Mouse (Mus musculus) embryonic facial prominence, embryonic 11.5 days (tissue): ENCODE results near the gene Magt1. TPM values are rescaled to one million over a fixed set of nuclear protein-coding genes. Genes with fewer than 3 reads are reported as not detected.
A peak's percentile ranks its signal among the peaks of the same experiment; 100 is the strongest.

ENCODE experiments used
- ATAC-seq: fragments of 200-750 bp; cut with Nextera tagmentation; replicated peaks from 2 replicates; pipeline ENCODE4 v1.8.0; 2017; ENCODE audit warnings: low read depth; ENCODE audit not compliant: insufficient number of reproducible peaks, low FRiP score, low TSS enrichment
- DNase-seq: peaks from one replicate; pipeline ENCODE4 v3.0.0-alpha.2; 2015; ENCODE audit warnings: low spot score
- H3K27ac ChIP-seq: fragments of 300-500 bp; sonication (generic); replicated peaks from 2 replicates; pipeline ENCODE4 v1.5.1; 2014; ENCODE audit warnings: mild to moderate bottlenecking, low read depth, low read length, control low read depth
- H3K27me3 ChIP-seq: fragments of 300-500 bp; sonication (generic); 2 replicates; pipeline ENCODE4 v1.6.1; 2014; ENCODE audit warnings: mild to moderate bottlenecking, low read length, moderate library complexity, mixed read lengths; ENCODE audit not compliant: control insufficient read depth, insufficient read depth
- H3K36me3 ChIP-seq: fragments of 300-500 bp; sonication (generic); replicated peaks from 2 replicates; pipeline ENCODE4 v1.6.1; 2014; ENCODE audit warnings: low read depth, mild to moderate bottlenecking, low read length, moderate library complexity, mixed read lengths; ENCODE audit not compliant: control insufficient read depth, insufficient read depth
- H3K4me1 ChIP-seq: fragments of 300-500 bp; sonication (generic); 2 replicates; pipeline ENCODE4 v1.6.1; 2014; ENCODE audit warnings: low read length, mixed read lengths; ENCODE audit not compliant: control insufficient read depth, insufficient read depth
- H3K4me2 ChIP-seq: fragments of 300-500 bp; sonication (generic); 2 replicates; pipeline ENCODE4 v1.6.1; 2014; ENCODE audit warnings: low read depth, mild to moderate bottlenecking, control low read depth, low read length, moderate library complexity
- H3K4me3 ChIP-seq: fragments of 300-500 bp; sonication (generic); 2 replicates; pipeline ENCODE4 v1.5.1; 2014; ENCODE audit warnings: low read depth, low read length, control low read depth
- H3K9ac ChIP-seq: fragments of 300-500 bp; sonication (generic); replicated peaks from 2 replicates; pipeline ENCODE4 v1.6.1; 2014; ENCODE audit warnings: mild to moderate bottlenecking, control low read depth, low read length
- H3K9me3 ChIP-seq: fragments of 300-500 bp; sonication (generic); replicated peaks from 2 replicates; pipeline ENCODE4 v1.6.1; 2016; ENCODE audit warnings: mild to moderate bottlenecking, low read length, inconsistent platforms, mixed read lengths; ENCODE audit not compliant: control insufficient read depth
- WGBS: fragments of 180-500 bp; shearing (Covaris S2); extraction: QIAGEN DNeasy Blood & Tissue Kit; methylation state at CpG from one replicate; pipeline ENCODE4 v1.1.7; 2014; 5-methylcytosine and 5-hydroxymethylcytosine counted together
- polyA plus RNA-seq: library from polyadenylated mRNA; unstranded; fragments of >200 nt; fragmentation: Nextera tagmentation; extraction: Ambion mirVana; gene quantifications from 2 replicates; pipeline ENCODE4 v1.2.1, GENCODE M21; 2014

Magt1 gene
- 60.2 and 68.9 TPM in 2 replicates for polyA plus RNA-seq

DNA sequence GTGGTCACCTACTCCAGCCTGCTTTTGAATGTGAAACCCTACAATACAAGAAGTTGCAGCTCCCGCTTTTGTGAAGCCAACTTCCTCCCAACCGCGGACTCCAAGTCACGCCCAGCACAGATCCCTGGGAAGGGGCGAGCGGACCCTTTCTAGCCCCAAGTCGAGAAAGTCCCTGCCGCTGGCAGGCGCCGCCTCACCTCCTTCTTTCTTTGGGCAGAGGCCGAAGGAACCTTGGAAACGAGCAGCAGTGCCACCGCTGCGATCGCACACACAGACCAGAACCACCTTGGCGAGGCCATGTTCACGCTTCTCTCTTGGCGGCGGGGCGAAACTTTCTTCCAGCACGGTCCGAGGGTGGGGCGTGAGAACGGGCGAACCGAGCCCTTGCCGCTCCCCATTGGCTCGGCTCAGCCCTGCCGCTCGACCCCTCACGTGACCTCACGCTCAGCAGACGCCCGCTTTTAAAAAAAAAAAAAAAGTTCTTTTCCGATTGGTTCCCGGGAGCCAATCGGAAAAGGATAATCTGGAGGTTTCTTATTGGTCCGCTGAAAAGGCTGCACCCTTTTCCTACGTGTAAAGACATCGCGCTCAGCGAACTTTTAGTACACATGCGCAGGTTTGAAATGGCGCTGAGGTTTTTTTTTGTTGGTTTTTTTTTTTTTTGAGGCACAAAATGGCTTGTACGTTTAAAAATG lies at the start of gene Magt1:
TSS of gene Magt1 (minus strand) at position 442 of the 695 bp plus-strand sequence.
- Histone ChIP-seq H3K27ac (peak within 1 kb of the TSS; percentile 47), H3K9me3 (no peaks in the 10 kb centered on the region), H3K36me3 (no peaks in the 10 kb centered on the region), H3K4me3 (peak within 1 kb of the TSS; percentile 56), H3K4me2 (peak within 1 kb of the TSS; percentile 32), H3K4me1 (no peaks in the 10 kb centered on the region), H3K27me3 (no peaks in the 10 kb centered on the region), H3K9ac (peak within 1 kb of the TSS; percentile 63)
- DNase-seq: peak; percentile 88
- 17% methylated on average over 44 of the region's 45 CpGs for WGBS
- ATAC-seq: peak; percentile 94

- DNase-seq (no peak), ATAC-seq (no peak)
- Histone ChIP-seq H3K9ac (no peak overlapping the region), H3K4me1 (no peaks in the 10 kb centered on the region), H3K4me3 (no peak overlapping the region), H3K4me2 (no peak overlapping the region), H3K36me3 (no peaks in the 10 kb centered on the region), H3K9me3 (no peaks in the 10 kb centered on the region), H3K27me3 (no peaks in the 10 kb centered on the region), H3K27ac (no peak overlapping the region)
- WGBS: 62% methylated on average over 1 of the region's 1 CpGs
These were observed 36.5 kb upstream of the Magt1 start for GRCm38 (mm10) chrX:106048191-106048590.

GRCm38 (mm10) chrX:106045928-106046327 lies 34.2 kb upstream of the Magt1 start:
- no peaks in the 10 kb centered on the region for H3K27me3 ChIP-seq
- no peak overlapping the region for H3K9ac ChIP-seq
- H3K4me3 ChIP-seq: no peak overlapping the region
- no peak overlapping the region for H3K27ac ChIP-seq
- H3K4me1 ChIP-seq: no peaks in the 10 kb centered on the region
- H3K9me3 ChIP-seq: no peaks in the 10 kb centered on the region
- WGBS: 66% methylated on average over 9 of the region's 9 CpGs
- no peak for DNase-seq
- H3K4me2 ChIP-seq: no peak overlapping the region
- H3K36me3 ChIP-seq: no peaks in the 10 kb centered on the region
- no peak for ATAC-seq

GRCm38 (mm10) chrX:106045455-106045854 lies 33.7 kb upstream of the Magt1 start:
- no peaks in the 10 kb centered on the region for H3K9me3 ChIP-seq
- no peak for ATAC-seq
- peak; percentile 55 for DNase-seq
- H3K27me3 ChIP-seq: no peaks in the 10 kb centered on the region
- no peaks in the 10 kb centered on the region for H3K4me1 ChIP-seq
- no peak overlapping the region for H3K4me3 ChIP-seq
- no peaks in the 10 kb centered on the region for H3K36me3 ChIP-seq
- no peak overlapping the region for H3K4me2 ChIP-seq
- WGBS: 28% methylated on average over 2 of the region's 2 CpGs
- H3K27ac ChIP-seq: no peak overlapping the region
- no peak overlapping the region for H3K9ac ChIP-seq

DNA sequence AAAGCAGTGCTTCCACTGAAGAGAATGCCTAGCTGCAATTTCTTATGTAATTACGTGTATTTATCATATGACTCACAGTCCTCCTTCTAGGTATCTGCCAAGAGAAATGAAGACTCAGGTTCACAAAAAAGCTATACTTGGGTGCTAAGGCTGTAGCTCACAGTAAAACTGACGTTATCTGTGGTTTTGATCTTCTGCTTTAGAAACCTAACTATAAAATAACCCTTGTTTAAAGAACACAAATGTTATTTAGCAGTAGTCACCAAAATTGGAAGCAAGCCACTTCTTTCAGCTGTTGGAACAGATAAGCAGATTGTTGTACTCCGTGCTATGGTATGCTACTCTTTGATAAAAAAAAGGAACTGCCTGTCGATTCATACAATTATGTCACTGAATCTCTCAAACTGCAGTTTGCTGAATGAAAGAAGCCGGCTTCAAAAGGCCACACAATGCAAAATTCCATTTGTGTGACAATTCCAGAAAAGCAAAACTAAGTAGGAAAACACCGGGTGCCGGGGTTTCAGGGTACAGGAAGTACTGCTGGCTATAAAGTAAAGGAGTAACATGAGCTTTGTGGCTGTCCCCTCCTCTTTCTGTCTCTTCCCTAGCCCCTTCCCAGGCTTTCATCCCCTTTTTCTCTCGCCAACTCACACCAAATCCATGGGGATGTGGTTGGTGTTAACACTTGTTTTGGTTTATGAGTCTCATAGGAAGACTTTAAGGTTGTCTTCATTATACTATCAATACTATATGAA lies 32.3 kb upstream of the Magt1 start:
- DNase-seq (no peak), ATAC-seq (no peak)
- no peak overlapping the region for H3K27ac ChIP-seq
- no peaks in the 10 kb centered on the region for H3K27me3 ChIP-seq
- H3K9ac ChIP-seq: no peak overlapping the region
- no peak overlapping the region for H3K4me2 ChIP-seq
- no peak overlapping the region for H3K4me3 ChIP-seq
- no peaks in the 10 kb centered on the region for H3K36me3 ChIP-seq
- no peaks in the 10 kb centered on the region for H3K9me3 ChIP-seq
- 55% methylated on average over 8 of the region's 8 CpGs for WGBS
- H3K4me1 ChIP-seq: no peaks in the 10 kb centered on the region

- no peaks in the 10 kb centered on the region for H3K9me3 ChIP-seq
These were observed 25.6 kb upstream of the Magt1 start for GRCm38 (mm10) chrX:106037185-106037752.

GRCm38 (mm10) chrX:106035727-106036126 lies 24.0 kb upstream of the Magt1 start:
- no peaks in the 10 kb centered on the region for H3K4me1 ChIP-seq
- no peak for DNase-seq
- no peak overlapping the region for H3K4me3 ChIP-seq
- no peak overlapping the region for H3K9ac ChIP-seq
- H3K9me3 ChIP-seq: no peaks in the 10 kb centered on the region
- no peak for ATAC-seq
- no peak overlapping the region for H3K4me2 ChIP-seq
- H3K27ac ChIP-seq: no peak overlapping the region
- no peaks in the 10 kb centered on the region for H3K36me3 ChIP-seq
- no peaks in the 10 kb centered on the region for H3K27me3 ChIP-seq
- WGBS: 76% methylated on average over 2 of the region's 2 CpGs

More at GRCm38 (mm10) chrX:106037185-106037752, 25.6 kb upstream of the Magt1 start:
- Histone ChIP-seq H3K27me3 (no peaks in the 10 kb centered on the region), H3K4me2 (no peak overlapping the region), H3K27ac (no peak overlapping the region), H3K36me3 (no peaks in the 10 kb centered on the region), H3K9ac (no peak overlapping the region), H3K4me1 (no peaks in the 10 kb centered on the region), H3K4me3 (no peak overlapping the region)
- ATAC-seq (no peak), DNase-seq (no peak)
- 82% methylated on average over 3 of the region's 3 CpGs for WGBS

- no peaks in the 10 kb centered on the region for H3K4me1 ChIP-seq
- no peaks in the 10 kb centered on the region for H3K27me3 ChIP-seq
- no peaks in the 10 kb centered on the region for H3K9me3 ChIP-seq
- H3K36me3 ChIP-seq: no peaks in the 10 kb centered on the region
- no peak overlapping the region for H3K4me3 ChIP-seq
- H3K9ac ChIP-seq: no peak overlapping the region
- no peak for DNase-seq
- no peak overlapping the region for H3K27ac ChIP-seq
- no peak for ATAC-seq
- H3K4me2 ChIP-seq: no peak overlapping the region
These were observed 19.4 kb upstream of the Magt1 start for GRCm38 (mm10) chrX:106031124-106031523.
